Mouse (Mus musculus) MEL-GATA-1-ER (cell line): ENCODE measurements around the gene Ddx21.
"Not testable (repeated sequence)": the region's sequence is repeated elsewhere in the genome, so short reads cannot be mapped to it uniquely, and the experiment has no call there.

Experiments used
- DNase-seq: peaks from one replicate; pipeline ENCODE4 v3.0.0-alpha.2; 2012; ENCODE audit warnings: low read depth; ENCODE audit errors: extremely low read depth

The Ddx21 gene

GRCm38 (mm10) chr10:62602177-62603040 is at the start of gene Ddx21:
Gene Ddx21, minus strand, starts transcription at chr10:62602281.
- DNase-seq: peak; percentile 87

DNA sequence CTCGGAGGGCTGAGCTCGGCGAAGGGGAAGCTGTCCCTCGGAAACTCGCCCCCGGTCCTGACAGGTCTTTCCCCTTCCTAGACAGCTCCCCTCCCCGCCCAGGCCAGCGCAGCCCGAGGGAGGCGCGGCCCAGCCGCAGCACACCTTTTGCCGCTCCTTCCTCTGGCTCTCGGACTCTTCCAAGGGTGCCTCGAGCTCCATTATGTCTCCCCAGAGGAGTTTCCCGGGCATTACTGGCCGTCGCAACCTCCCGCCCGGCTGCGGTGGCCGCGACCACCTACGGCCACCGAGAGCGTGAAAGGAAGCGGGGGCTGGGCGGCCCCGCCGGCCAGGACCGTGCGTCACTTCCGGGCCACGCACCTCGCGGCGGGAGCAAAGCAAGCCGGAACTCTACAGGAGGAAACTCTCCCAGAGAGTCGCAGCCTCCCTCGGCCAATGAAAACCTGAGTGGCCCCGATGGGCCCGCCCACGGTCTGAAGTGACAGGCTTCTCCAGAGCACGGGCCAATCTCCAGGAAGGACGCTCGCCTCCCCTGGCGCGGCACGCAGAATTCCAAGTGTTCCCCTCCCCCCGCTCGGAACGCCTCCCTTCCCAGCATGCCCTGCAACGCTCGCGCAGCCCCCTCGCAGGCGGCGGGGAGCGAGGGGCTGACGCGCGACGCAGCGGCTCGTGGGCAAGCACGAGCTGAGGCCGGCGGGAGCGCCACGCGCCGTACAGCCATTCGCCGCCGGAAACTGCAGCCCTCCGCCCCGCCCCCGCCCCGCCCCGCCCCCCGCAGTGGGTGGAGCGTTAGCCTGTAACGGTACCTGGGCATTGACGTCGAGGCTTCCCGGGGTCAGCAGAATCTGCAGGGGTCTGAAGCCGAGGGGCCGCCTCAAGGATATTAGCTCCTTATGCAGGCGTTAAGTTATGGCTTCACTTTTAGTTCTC is 49.1 kb upstream of the Ddx21 start, which contains the start of gene Ddx50:
Gene Ddx50 (minus strand): TSS at position 338 of the 930 bp plus-strand sequence.
- peak; percentile 97 for DNase-seq

DNA sequence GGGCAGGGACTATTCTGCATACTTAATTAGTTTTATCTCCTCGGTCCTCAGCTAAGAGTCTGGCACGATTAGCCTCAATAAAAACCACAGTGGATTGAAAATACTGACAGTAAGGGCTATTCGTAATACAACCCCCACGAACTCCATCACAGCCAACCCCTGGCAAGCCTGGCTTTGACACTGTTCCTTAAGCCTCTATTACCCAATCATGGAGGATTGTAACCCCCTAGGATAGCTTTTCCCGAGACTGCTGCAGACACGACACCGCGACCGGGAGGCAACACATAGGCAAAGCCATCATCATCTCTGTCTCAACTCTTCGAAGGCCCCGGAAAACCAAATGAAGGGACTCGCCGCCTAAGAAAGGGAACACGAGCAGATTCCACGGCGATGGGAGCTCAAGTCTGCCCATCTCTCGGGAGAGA is 48.3 kb upstream of the Ddx21 start:
- DNase-seq: peak; percentile 52

DNA sequence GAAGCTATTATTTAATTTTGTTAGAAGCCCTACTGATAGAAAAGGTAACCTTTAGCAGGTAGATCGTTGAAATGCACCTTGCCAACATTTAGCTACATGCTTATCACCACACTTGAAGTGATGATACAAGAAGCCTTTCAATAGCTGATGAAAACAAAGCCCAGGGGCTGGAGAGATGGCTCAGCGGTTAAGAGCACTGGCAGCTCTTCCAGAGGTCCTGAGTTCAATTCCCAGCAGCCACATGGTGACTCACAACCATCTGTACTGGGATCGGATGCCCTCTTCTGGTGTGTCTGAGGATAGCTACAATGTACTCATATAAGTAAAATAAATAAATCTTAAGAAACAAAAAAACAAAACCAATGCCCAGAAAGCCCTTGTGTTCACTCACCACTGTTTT is 2.1 kb upstream of the Ddx21 start:
- DNase-seq: no peak

- DNase-seq: no peak
These were observed 1.4 kb upstream of the Ddx21 start for GRCm38 (mm10) chr10:62603233-62604030.

DNA sequence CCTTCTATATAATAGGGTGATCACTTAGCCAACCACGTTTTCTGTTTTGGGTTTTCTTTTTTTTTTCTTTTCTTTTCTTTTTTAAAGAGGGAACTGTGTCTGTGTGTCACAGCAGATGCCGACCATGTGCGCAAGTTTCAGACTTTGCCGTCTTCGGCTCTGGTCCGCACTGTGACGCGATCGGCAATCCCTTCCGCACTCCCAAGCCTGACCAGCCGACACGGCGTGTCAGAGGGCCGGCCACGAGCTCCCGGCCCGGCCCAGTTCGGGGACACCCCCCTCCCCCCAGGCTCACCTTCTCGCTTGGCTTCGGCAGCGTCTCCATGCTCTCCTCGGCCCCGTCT is 276 bp downstream of the Ddx21 start:
- DNase-seq: no peak

- DNase-seq: peak; percentile 51
These were observed 859 bp downstream of the Ddx21 start for GRCm38 (mm10) chr10:62601053-62601791.

DNA sequence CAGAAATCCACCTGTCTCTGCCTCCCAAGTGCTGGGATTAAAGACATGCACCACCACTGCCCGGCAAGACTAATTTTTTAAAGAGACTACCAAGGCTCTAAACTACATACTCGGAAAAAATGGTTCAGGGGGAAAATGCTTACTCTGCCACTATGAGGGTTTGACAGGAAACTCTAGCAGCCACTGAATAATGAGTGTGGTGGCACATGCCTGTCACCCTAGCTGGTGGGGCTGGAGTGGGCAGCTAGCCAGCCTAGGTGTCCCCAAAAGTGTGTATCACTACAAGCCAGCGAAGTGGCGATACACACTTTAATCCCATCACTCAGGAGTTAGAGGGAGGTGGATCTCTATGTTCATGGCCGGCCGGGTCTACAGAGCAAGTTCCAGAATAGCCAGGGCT is 2.0 kb downstream of the Ddx21 start:
- no peak for DNase-seq

- DNase-seq: not testable (repeated sequence)
These were observed 2.8 kb downstream of the Ddx21 start for GRCm38 (mm10) chr10:62599311-62599710.

GRCm38 (mm10) chr10:62592496-62592895 is 9.6 kb downstream of the Ddx21 start:
- DNase-seq: no peak

DNA sequence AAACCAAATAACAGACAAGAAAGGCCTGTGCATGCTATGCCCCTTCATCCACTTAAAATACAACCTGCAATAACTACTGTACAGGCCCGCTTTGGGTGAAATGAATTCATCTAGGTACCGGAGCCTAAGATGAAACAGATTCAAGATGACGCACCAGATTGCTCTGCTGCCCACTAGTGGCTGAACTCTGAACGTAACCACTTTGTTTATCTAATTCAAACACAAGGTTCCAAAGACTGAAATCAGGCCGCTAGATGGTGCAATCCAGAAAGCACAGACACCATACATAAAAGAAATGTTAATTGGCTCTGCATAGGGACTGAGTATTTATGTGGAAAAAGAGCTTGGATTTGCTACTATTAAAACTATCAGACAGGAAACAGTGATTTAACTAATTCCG is 11.9 kb downstream of the Ddx21 start:
- DNase-seq: peak; percentile 65

GRCm38 (mm10) chr10:62588616-62589015 is 13.5 kb downstream of the Ddx21 start:
- DNase-seq: no peak

DNA sequence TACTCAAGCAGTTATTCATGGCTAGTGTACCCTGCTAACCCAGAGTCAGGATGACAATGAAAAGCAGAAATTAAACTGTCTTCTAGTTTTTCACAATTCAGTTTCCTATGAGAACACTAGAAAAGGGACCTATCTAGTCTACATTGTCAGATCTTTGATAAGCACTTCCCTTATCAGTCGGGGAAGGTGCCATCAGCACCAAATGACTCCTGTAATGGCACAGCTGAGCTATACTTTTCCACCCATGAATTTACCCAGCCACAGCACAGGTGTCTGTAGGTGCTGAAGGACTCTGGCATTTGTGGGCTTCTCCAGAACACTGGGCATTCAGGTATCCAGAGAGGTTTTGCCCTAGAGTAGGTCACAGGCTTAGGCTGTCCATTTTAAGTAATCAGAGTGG is 18.8 kb downstream of the Ddx21 start:
- DNase-seq: no peak

DNA sequence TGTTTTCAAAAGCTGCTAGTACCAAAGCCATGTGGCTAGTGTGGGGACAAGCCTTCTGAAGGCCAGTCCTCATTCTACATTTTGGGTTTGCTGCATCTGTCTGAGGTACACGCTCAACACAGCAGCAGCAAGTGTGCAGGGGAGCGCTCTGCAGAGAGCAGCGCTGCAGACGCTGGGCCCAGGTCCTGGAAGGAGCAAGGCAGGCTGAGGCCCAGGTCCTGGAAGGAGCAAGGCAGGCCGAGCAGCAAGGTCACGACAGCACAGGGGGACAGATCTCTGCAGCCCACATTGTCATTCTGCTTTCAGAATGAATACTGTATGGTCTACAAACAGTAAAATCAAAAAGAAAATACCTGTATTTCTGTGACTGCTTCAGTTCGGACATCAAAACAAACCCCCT is 19.4 kb downstream of the Ddx21 start:
- no peak for DNase-seq

DNA sequence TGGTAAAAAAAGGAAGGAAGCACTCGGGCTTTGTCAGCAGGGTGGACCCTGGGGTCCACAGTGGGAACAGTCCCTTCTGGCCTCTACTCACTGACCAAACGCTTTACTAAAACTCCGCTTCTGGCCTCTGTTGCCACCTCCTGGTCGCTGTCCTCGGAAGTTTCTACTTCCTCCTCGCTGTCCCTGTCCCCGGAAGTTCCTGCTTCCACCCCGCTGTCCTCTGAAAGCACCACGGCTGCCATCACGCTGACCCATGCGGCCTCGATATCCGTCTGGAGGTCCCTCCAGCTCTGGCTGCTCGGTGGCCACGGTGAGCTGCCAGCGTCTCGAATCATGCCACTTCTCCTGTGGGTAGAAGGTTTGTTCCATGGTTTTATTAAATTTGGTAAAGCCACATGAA is 19.8 kb downstream of the Ddx21 start:
- no peak for DNase-seq

GRCm38 (mm10) chr10:62579129-62579528 is 23.0 kb downstream of the Ddx21 start:
- DNase-seq: not testable (repeated sequence)

DNA sequence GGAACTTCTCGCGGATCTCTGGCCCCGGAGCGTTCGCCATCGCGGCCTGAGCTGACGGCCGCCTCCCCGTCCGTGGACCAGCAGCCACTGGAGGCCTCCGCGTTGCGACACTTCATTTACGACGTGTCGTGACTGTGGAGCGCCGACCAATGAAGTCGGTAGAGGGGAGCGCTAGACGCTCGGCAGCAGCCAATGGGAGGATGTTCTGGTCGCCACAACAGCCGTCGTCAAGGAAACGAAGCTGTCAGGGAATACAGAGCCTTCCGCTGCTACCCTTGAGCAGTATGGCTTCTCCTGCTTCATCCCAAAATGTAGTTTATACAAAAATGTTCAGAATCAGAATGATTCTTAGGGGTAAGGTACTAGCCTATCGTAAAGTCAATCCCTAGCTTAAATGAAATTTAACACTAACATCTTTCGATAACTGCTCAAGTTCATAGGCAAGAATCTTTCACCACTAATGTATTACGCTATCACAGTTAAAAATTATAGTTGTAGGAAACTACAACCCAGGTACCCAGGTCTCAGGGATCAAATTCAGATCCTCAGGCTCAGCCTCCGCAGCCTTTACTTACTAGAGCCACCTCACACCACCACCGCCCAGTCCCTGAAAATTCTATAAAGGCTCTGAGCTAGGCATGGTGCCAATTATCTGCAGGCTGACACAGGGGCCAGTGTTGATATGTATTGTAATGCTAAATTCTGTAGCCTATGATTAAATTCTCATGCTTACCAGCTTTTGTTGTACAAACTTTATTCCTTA is 23.6 kb downstream of the Ddx21 start, which contains the start of gene Kif1bp:
Gene Kif1bp (minus strand): TSS at position 120 of the 763 bp plus-strand sequence.
- DNase-seq: peak; percentile 98

DNA sequence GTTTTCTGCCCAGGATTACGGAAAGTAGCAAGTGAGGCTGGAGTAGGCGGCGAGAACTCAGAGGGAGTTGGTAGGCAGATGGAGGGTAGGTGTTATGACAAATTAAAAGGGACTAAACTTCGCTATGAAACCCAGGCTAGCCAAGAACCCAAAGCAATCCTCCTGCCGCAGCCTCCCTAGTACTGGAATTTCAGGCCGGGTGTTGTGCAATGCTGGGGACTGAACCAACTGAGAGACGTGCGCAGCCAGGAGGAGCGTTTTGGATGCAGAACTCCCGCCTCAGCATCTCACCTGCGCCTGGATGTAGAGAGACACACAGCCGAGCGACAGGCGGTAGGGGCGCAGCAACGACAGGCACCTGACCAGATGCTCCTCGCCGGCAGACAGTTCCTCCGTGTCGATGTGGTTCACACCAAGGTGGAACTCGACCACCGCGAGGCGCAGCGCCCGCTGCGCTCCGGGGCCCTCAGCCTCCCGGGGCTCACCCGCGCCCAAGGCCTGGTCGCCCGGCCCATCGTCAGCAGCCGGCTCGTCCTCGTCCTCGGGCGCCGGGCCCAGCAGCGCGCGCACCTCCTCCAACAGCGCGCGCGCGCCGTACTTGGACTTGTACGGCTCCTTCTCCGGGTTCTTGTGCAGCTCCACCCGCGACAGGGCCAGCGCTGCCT is 24.3 kb downstream of the Ddx21 start:
- no peak for DNase-seq

- DNase-seq: no peak
These were observed 27.1 kb downstream of the Ddx21 start for GRCm38 (mm10) chr10:62575001-62575400.
